Mouse (Mus musculus): ENCODE results near the gene Slc4a1.

Gene Slc4a1

GRCm38 (mm10) chr11:102374108-102374725 is 8.2 kb upstream of the Slc4a1 start:
- peak; percentile 75 for DNase-seq

DNA sequence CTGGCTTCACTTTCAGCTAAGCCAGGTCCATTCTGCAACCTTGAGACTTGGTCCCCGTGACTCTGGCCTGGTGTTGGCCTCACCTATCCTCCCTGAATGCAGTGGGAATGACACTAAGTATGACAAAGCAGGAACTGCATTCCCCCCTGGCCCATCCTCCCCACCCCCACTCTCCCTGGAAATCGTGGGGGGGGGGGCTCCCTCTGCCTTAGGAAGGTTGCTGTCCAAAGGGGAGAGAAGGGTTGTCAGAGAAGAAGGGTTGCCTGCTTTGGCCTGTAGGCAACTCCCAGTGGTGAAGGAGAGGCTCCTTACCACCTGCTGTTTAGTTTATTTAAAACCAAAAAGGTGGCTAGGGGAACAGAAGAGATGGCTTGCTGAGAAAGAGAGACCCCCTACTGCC is 7.6 kb upstream of the Slc4a1 start:
- peak; percentile 45 for DNase-seq

GRCm38 (mm10) chr11:102372936-102373335 is 6.9 kb upstream of the Slc4a1 start:
- peak; percentile 90 for DNase-seq

DNA sequence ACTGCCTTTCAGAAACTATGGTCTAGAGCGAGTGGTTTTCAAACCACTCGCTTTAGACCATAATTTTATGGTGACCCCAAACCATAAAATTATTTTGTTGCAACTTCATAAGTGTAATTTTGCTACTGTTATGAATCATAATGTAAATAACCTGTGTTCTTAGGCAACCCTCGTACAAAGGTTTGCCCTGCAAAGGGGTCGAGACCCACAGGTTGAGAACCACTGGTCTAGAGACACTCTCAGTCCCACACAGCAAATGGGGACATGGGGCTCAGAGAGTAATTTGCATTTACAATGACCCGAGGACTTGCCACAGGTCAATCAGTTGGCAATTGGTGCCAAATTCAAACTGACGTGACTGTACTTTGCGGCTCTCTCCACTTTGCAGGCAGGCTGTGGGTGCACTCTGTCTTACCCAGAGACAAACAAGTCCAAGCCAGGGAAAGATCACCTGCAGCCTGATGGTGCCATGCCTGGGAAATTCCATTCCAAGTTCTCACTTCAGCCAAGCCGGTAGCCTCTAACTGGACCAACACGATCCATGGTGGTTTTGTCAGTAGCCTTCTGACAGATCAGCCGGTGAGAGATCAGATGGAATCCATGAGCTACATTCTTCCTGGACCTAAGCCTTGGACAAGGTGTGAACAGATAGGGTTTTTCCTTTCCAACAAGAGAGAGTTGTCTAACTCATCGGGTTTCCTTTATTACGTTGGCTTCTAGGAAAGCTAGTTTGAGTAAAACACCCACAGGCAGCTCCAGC is 6.1 kb upstream of the Slc4a1 start:
- DNase-seq = no peak

- DNase-seq = no peak
Observed at GRCm38 (mm10) chr11:102370285-102370684, 4.3 kb upstream of the Slc4a1 start.

DNA sequence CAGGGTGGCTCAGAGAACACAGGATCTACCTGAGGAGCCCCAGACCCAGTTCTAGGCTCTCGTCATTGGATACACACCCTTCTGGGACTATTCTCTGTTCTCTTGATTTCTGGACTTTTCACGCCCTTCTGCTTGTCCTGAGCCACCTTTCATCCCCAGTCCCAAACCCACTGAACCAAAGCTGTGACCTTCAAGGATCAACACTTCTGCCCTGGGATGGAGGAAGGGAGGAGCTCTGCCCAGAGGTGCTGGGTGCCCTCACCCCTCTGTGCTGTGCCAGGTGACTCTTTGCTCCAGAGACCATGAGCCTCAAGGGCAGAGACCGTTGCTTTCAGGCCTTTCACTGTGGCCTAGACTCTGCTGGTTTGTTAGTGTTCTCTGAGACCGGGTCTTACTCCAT is 3.3 kb upstream of the Slc4a1 start:
- DNase-seq = no peak

- DNase-seq = peak; percentile 42
Observed at GRCm38 (mm10) chr11:102368347-102368746, 2.3 kb upstream of the Slc4a1 start.

- DNase-seq = peak; percentile 26
Observed at GRCm38 (mm10) chr11:102367504-102368280, 1.7 kb upstream of the Slc4a1 start.

- peak; percentile 74 for DNase-seq
Observed at GRCm38 (mm10) chr11:102365699-102366098, 304 bp downstream of the Slc4a1 start.

- DNase-seq = peak; percentile 97
Observed at GRCm38 (mm10) chr11:102364570-102365371, 1.2 kb downstream of the Slc4a1 start.

GRCm38 (mm10) chr11:102363623-102364022 is 2.4 kb downstream of the Slc4a1 start:
- DNase-seq = peak; percentile 95

DNA sequence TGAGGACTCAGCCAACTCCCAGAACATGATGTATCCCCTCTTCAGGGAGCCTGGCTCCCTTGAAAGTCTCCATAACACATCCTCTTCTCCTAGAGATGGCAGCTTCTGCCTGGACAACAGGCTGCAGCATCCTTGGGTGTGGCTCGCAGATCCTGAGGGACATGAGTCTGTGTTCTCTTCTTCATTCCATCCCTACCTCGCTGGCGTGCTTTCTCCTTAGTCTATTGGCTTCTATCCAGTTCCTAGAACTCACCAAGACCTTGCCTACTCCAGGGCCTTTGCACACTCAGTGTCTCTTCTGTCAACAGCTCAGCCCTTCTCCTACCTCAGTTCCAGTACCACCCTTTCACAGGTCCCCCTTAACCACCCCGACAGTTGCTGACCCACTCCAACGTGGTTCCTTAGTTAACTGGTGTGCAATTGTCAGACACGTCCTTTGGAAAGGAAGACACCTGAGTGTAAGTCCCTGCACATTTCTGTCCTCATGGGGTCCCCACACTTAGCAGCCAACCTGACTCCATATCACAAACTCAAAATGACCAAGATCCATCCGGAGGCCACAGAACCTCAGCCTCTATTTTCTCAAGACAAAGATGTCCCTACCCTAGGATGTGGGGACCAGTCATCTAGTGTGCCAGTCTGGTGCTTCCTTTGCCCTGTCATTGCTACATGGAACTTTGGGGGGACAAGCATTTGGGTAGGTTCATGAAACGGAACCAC is 4.1 kb downstream of the Slc4a1 start:
- peak; percentile 45 for DNase-seq

DNA sequence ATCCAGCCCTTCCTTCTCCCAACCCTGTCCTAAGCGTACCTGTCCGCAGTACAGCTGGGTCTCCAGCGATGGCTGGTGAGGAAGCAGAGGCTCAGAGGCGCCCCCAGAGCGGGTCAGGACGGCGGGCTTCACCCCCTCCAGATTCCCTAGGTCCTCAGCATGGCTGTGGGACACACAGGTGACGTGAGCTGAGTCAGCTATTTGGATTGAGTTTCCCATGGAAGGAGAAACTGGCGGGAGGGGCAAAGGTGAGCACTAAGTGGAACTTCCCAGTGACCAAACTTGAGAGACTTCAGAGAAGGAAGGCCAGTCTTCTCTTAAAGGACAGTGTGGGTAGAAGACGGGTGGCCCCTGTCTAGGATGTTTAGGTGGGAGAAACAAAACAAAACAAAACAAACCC is 7.6 kb downstream of the Slc4a1 start:
- peak; percentile 21 for DNase-seq

DNA sequence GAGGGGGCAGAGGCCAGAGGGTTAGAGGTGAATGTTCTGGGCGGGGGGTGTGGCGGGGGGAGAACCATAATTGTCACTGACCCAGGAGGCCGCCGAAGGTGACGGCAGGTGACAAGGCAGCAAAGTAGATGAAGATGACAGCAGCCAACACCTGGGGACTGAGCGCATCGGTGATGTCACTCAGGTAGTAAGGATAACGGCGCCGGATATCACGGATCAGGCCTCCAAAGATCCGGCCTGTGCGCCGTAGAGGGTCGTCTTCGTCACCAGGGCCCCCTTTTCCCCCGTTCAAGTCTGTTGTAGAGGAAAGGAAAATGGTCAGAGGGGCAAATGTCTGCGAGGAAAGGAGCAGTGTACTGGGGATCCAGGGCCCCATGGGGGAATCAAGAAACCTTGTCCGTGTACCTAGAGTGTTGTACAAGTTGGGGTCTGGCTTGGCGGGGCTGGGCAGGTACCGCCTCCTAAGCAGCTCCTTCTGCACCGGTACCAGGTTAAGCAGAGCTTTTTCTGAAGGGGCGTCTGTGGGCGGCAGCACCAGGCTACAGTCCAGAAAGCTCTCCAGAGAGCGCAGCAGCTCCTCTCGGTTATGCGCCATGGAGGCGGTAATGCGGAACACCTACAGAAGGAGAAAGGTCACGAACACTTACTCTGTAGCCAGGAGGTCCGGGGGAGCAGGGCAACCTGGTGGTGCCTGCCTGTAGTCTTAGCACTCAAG is 9.2 kb downstream of the Slc4a1 start:
- peak; percentile 44 for DNase-seq

DNA sequence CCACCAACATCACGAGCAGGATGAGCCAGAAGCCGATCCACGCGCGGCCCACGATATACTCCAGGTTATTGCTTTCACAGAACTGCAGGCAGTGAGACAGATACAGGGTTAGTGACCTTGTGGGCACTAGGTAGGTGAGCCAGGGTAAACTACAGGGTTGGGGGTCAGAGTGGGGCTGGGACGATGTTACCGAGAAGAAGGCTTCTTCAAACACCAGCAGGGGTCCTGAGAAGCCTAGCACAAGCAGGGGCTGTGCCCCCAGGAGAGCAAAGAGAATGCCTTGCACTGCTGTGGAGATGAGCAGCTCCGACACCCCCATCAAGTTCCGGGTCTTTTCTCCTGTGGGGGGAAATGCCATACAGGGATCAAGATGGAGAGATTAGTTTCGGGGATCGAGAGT is 9.8 kb downstream of the Slc4a1 start:
- DNase-seq = no peak

GRCm38 (mm10) chr11:102355501-102355900 is 10.5 kb downstream of the Slc4a1 start:
- DNase-seq = peak; percentile 52

- DNase-seq = peak; percentile 41
Observed at GRCm38 (mm10) chr11:102353021-102353431, 13.0 kb downstream of the Slc4a1 start.

DNA sequence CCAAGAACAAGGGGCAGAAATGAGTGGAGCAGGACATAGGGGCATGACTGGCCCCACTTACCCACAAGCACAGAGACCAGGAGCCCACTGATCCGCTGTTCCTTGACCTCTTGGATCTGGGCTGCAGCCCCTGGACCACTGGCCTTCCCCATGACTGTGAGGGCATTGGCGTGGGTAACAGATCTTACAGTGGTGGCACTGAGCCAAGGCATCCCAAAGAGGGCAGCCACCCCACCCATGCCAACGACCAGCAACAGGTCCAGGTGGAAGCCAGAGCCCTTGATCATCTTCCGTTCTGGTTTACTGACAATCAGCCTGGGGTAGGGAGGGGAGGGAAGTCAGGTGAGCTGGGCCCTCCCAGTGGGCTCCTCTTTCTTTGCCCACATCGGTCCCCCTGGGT is 13.6 kb downstream of the Slc4a1 start:
- peak; percentile 39 for DNase-seq

DNA sequence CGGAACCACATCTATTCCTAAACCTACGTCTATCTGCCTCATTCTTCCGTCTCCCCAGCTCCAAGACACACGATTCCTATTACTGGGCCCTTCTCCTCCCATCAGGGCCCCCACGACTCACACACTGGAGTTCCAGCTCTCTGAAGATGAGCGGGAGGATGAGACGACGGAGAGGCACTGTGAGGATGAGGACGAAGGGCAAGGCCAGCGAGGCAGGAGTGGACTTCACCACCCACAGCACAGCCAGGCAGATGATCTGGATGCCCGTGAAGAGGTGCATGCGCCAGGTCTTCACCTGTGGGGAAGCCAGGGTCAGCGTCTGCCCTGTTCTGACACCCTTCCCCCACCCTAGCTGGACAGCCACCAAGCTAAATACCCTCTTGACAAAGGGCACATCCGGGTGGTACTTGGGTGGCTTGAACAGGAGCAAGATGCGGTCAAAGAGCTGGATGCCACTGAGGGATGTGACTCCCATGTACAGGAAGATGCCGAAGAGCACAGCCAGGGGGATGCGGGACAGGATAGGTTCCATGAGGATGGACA is 15.0 kb downstream of the Slc4a1 start:
- DNase-seq = peak; percentile 38

GRCm38 (mm10) chr11:102350416-102350815 is 15.6 kb downstream of the Slc4a1 start:
- no peak for DNase-seq

Data from liver (tissue).